ENCODE assay signal across 8 mouse cellular contexts in genomic region chr4:135828491-135828890, GRCm38 (mm10). TPM values are rescaled to one million over a fixed set of nuclear protein-coding genes. Genes with fewer than 3 reads are reported as not detected.
DNase-seq lines count a peak whose midpoint lies in the region.

No protein-coding gene starts in this region.

- DNase-seq in 3T3-L1 (ENCODE audit: low read depth, low spot score): peak; percentile 92
- DNase-seq in adrenal gland, postnatal 25 days: peak; percentile 85
- peak; percentile 81 to 87 for DNase-seq in frontal cortex, adult 2 months (ENCODE audit: extremely low spot score in 1 of 2, low spot score in 1 of 2)
- peak; percentile 87 for DNase-seq in heart, postnatal 4 days
- peak; percentile 60 to 69 for DNase-seq in layer of hippocampus, adult 8-10 months (ENCODE audit: low spot score in 2 of 2)
- peak; percentile 86 for DNase-seq in lung, postnatal 25 days (ENCODE audit: low spot score)
- DNase-seq in right cerebral cortex, postnatal 4 days: peak; percentile 70
- DNase-seq in spleen, postnatal 36 days (ENCODE audit: low spot score in 2 of 2): no peak

RNA-seq across cellular contexts. Expression of gene Srsf10, which starts 27.1 kb away (rescaled TPM):
- total RNA-seq in adrenal gland, postnatal 25 days (2021): 125 and 168 TPM in 2 replicates
- polyA plus RNA-seq in frontal cortex, adult 2 months (2012; rRNA removed): 68.2 and 68.5 TPM in 2 replicates
- total RNA-seq in heart, postnatal 4 days (2021): 10 to 100 TPM; 73.8 to 80.5 TPM
- total RNA-seq in layer of hippocampus, adult 8-10 months (2022): 10 to 100 TPM; 67.9 to 91.9 (median 79.9) TPM

RNA-seq across cellular contexts. Expression of gene Pnrc2, which starts 45.2 kb away (rescaled TPM):
- 118 and 134 TPM in 2 replicates for total RNA-seq in adrenal gland, postnatal 25 days (2021)
- 63.1 and 68.6 TPM in 2 replicates for polyA plus RNA-seq in frontal cortex, adult 2 months (2012; rRNA removed)
- total RNA-seq in heart, postnatal 4 days (2021): 10 to 100 TPM; 81.7 to 88.6 TPM
- total RNA-seq in layer of hippocampus, adult 8-10 months (2022): 10 to 100 TPM; 47.2 to 86.0 (median 47.7) TPM

Comparison
In these comparisons a context has a peak if more than half of its experiments do, and no peak if none do; other contexts are left out.
1. DNase-seq: peak in 3T3-L1 (single experiment), adrenal gland, postnatal 25 days (single experiment), frontal cortex, adult 2 months (2 of 2), heart, postnatal 4 days (single experiment), layer of hippocampus, adult 8-10 months (2 of 2), lung, postnatal 25 days (single experiment) and right cerebral cortex, postnatal 4 days (single experiment); none in spleen, postnatal 36 days (0 of 2).